In genomic region chr11:68006216-68006789, GRCm38 (mm10) we compare ENCODE assay signal across 26 mouse cellular contexts. TPM values are rescaled to one million over a fixed set of nuclear protein-coding genes. Genes with fewer than 3 reads are reported as not detected.
DNase-seq lines count a peak whose midpoint lies in the region; ATAC-seq and TF ChIP-seq lines count a peak whose summit lies in the region.
"Had no signal": no experiment of that assay in that cellular context is flagged by ENCODE, and none has a peak within 500 bp of the region (broad histone marks: within the 10 kb centered on the region; RNA-seq: fewer than 3 reads in every experiment).

No protein-coding gene starts in this region.

- no peak for ATAC-seq in hindbrain, postnatal 0 days
- no peak for ATAC-seq in lung, embryonic 14.5 days (ENCODE audit: insufficient read depth)
- no peak for ATAC-seq in stomach, embryonic 14.5 days (ENCODE audit: insufficient number of reproducible peaks, insufficient read depth, low FRiP score, low read depth)
- ATAC-seq in liver, embryonic 11.5 days (replicated peaks; ENCODE audit: low FRiP score) = no peak
- ATAC-seq: CD4-positive, CD25-positive, alpha-beta regulatory T cell, adult 4 months; forebrain, embryonic 15.5 days; midbrain, embryonic 13.5 days had no signal

- TF ChIP-seq CTCF in hindbrain, postnatal 0 days (IDR thresholded peaks at IDR 0.05; ENCODE audit: low read depth) = no peak
- TF ChIP-seq CTCF in lung, embryonic 14.5 days (IDR thresholded peaks at IDR 0.05; ENCODE audit: low read depth) = no peak
- no peak for TF ChIP-seq CTCF in MEL (IDR thresholded peaks at IDR 0.05 in 2 of 3, conservative IDR thresholded peaks at IDR 0.05 in 1 of 3; ENCODE audit: control insufficient read depth in 1 of 3, insufficient read depth in 1 of 3, low read depth in 2 of 3, low read length in 3 of 3, poor library complexity in 1 of 3, severe bottlenecking in 1 of 3)

- DNase-seq in hindbrain, embryonic 10.5 days (ENCODE audit: low spot score) = no peak
- no peak for DNase-seq in hindbrain, postnatal 0 days (ENCODE audit: low spot score)
- peak; percentile 41 for DNase-seq in lung, embryonic 14.5 days
- no peak for DNase-seq in lung, postnatal 10 days
- DNase-seq in MEL (ENCODE audit: low read depth, low spot score) = peak; percentile 35
- DNase-seq in retina, embryonic 14.5 days (ENCODE audit: low spot score) = no peak
- no peak for DNase-seq in liver, embryonic 11.5 days (ENCODE audit: low spot score)
- DNase-seq: cerebellum, adult 11-12 months; cerebellum, postnatal 25 days; gastrocnemius, postnatal 36 days; heart, postnatal 4 days; kidney, postnatal 14 days; right cerebral cortex, postnatal 25 days; thymus, postnatal 36 days had no signal

- H3K9me3 ChIP-seq in hindbrain, embryonic 10.5 days = no peaks in the 10 kb centered on the region
- no peaks in the 10 kb centered on the region for H3K9me3 ChIP-seq in hindbrain, postnatal 0 days (ENCODE audit: low read length)
- no peaks in the 10 kb centered on the region for H3K9me3 ChIP-seq in lung, embryonic 14.5 days (ENCODE audit: low read depth, low read length)
- no peaks in the 10 kb centered on the region for H3K9me3 ChIP-seq in MEL (replicated peaks; ENCODE audit: insufficient read depth, low read length)
- H3K9me3 ChIP-seq in stomach, embryonic 14.5 days (ENCODE audit: control insufficient read depth, low read depth, low read length) = no peaks in the 10 kb centered on the region
- H3K9me3 ChIP-seq in liver, embryonic 11.5 days (ENCODE audit: control insufficient read depth, low read length) = no peaks in the 10 kb centered on the region
- H3K9me3 ChIP-seq: embryonic facial prominence, embryonic 13.5 days; forebrain, embryonic 15.5 days; heart, embryonic 15.5 days; limb, embryonic 15.5 days; midbrain, embryonic 13.5 days had no signal

- H3K4me1 ChIP-seq in hindbrain, embryonic 10.5 days (replicated peaks) = peaks cover 35% of the 10 kb centered on the region
- no peaks in the 10 kb centered on the region for H3K4me1 ChIP-seq in hindbrain, postnatal 0 days (ENCODE audit: insufficient read depth, low read length)
- H3K4me1 ChIP-seq in lung, embryonic 14.5 days (ENCODE audit: insufficient read depth) = peaks cover 12% of the 10 kb centered on the region
- peaks cover 0 to 5% of the 10 kb centered on the region in 2 experiments; a peak in 1 of 4 replicates for H3K4me1 ChIP-seq in MEL (ENCODE audit: control insufficient read depth in 1 of 2, insufficient read depth in 2 of 2, low read length in 2 of 2)
- peaks cover 23% of the 10 kb centered on the region for H3K4me1 ChIP-seq in stomach, embryonic 14.5 days (ENCODE audit: control insufficient read depth, insufficient read depth, low read length)
- H3K4me1 ChIP-seq in liver, embryonic 11.5 days (replicated peaks; ENCODE audit: control insufficient read depth, insufficient read depth, low read length) = no peaks in the 10 kb centered on the region; the same call in 1 of the 2 replicates
- H3K4me1 ChIP-seq: limb, embryonic 15.5 days had no signal

- H3K27ac ChIP-seq in hindbrain, embryonic 10.5 days = peak overlapping the region; percentile 72
- H3K27ac ChIP-seq in hindbrain, postnatal 0 days = no peak overlapping the region
- H3K27ac ChIP-seq in lung, embryonic 14.5 days (ENCODE audit: low read depth) = 0 out of 2 replicates have a peak overlapping the region, but pooled peaks have one; percentile 0
- H3K27ac ChIP-seq in MEL (ENCODE audit: control insufficient read depth, low read depth, low read length) = no peak overlapping the region
- H3K27ac ChIP-seq in stomach, embryonic 14.5 days (ENCODE audit: low read length) = peak overlapping the region; percentile 75; the same call in 1 of the 2 replicates
- H3K27ac ChIP-seq in liver, embryonic 11.5 days (ENCODE audit: low read depth, low read length) = no peak overlapping the region
- H3K27ac ChIP-seq: embryonic facial prominence, embryonic 13.5 days; forebrain, embryonic 15.5 days; heart, embryonic 15.5 days; limb, embryonic 15.5 days; macrophage; midbrain, embryonic 13.5 days had no signal

- 44% methylated on average over 8 of the region's 8 CpGs for WGBS in hindbrain, embryonic 10.5 days
- WGBS in hindbrain, postnatal 0 days = 43% methylated on average over 8 of the region's 8 CpGs
- 12% methylated on average over 8 of the region's 8 CpGs for WGBS in lung, embryonic 14.5 days
- 9% methylated on average over 8 of the region's 8 CpGs for WGBS in stomach, embryonic 14.5 days
- 48% methylated on average over 8 of the region's 8 CpGs for WGBS in liver, embryonic 11.5 days

- H3K36me3 ChIP-seq in hindbrain, embryonic 10.5 days = no peaks in the 10 kb centered on the region
- no peaks in the 10 kb centered on the region for H3K36me3 ChIP-seq in hindbrain, postnatal 0 days (ENCODE audit: insufficient read depth, low read length)
- no peaks in the 10 kb centered on the region for H3K36me3 ChIP-seq in lung, embryonic 14.5 days (ENCODE audit: insufficient read depth)
- peaks cover 0 to 2% of the 10 kb centered on the region in 2 experiments; a peak in 2 of 4 replicates for H3K36me3 ChIP-seq in MEL (ENCODE audit: control insufficient read depth in 1 of 2, insufficient read depth in 2 of 2, low read length in 2 of 2)
- no peaks in the 10 kb centered on the region for H3K36me3 ChIP-seq in stomach, embryonic 14.5 days (ENCODE audit: control insufficient read depth, insufficient read depth, low read length)
- no peaks in the 10 kb centered on the region for H3K36me3 ChIP-seq in liver, embryonic 11.5 days (ENCODE audit: control insufficient read depth, insufficient read depth, low read length)
- H3K36me3 ChIP-seq: embryonic facial prominence, embryonic 13.5 days; forebrain, embryonic 15.5 days; limb, embryonic 15.5 days; midbrain, embryonic 13.5 days had no signal

- no peak for TF ChIP-seq RAD21 in MEL (IDR thresholded peaks at IDR 0.05; ENCODE audit: low read depth, low read length)

- no peak overlapping the region for H3K4me2 ChIP-seq in hindbrain, postnatal 0 days (ENCODE audit: low read depth, low read length)
- no peak overlapping the region for H3K4me2 ChIP-seq in lung, embryonic 14.5 days
- H3K4me2 ChIP-seq in stomach, embryonic 14.5 days (replicated peaks; ENCODE audit: low read depth, low read length) = no peak overlapping the region
- no peak overlapping the region for H3K4me2 ChIP-seq in liver, embryonic 11.5 days
- H3K4me2 ChIP-seq: embryonic facial prominence, embryonic 13.5 days; forebrain, embryonic 15.5 days; heart, embryonic 15.5 days; limb, embryonic 15.5 days; midbrain, embryonic 13.5 days had no signal

- TF ChIP-seq POLR2A in MEL (IDR thresholded peaks at IDR 0.05; ENCODE audit: control insufficient read depth in 1 of 2, insufficient read depth in 1 of 2, low read depth in 1 of 2, low read length in 2 of 2, poor library complexity in 1 of 2) = no peak

- H3K9ac ChIP-seq in hindbrain, postnatal 0 days (replicated peaks; ENCODE audit: low read length) = no peak overlapping the region
- no peak overlapping the region for H3K9ac ChIP-seq in lung, embryonic 14.5 days
- H3K9ac ChIP-seq in MEL (ENCODE audit: control insufficient read depth, low read depth, low read length, poor library complexity, severe bottlenecking) = no peak overlapping the region
- no peak overlapping the region for H3K9ac ChIP-seq in stomach, embryonic 14.5 days (replicated peaks; ENCODE audit: low read depth, low read length)
- H3K9ac ChIP-seq in liver, embryonic 11.5 days (ENCODE audit: low read depth, low read length) = no peak overlapping the region
- H3K9ac ChIP-seq: embryonic facial prominence, embryonic 13.5 days; forebrain, embryonic 15.5 days; heart, embryonic 15.5 days; limb, embryonic 15.5 days; midbrain, embryonic 13.5 days had no signal

- peak in 1 of 2 experiments; percentile 53; a peak in 2 of 4 replicates for TF ChIP-seq EP300 in MEL (IDR thresholded peaks at IDR 0.05; ENCODE audit: low read depth in 1 of 2, low read length in 2 of 2)

- no peaks in the 10 kb centered on the region for H3K27me3 ChIP-seq in hindbrain, embryonic 10.5 days (ENCODE audit: insufficient read depth, poor library complexity, severe bottlenecking)
- no peaks in the 10 kb centered on the region; the same call in 1 of the 2 replicates for H3K27me3 ChIP-seq in hindbrain, postnatal 0 days (ENCODE audit: insufficient read depth, low read length)
- H3K27me3 ChIP-seq in lung, embryonic 14.5 days (ENCODE audit: insufficient read depth, low read length) = no peaks in the 10 kb centered on the region
- no peaks in the 10 kb centered on the region for H3K27me3 ChIP-seq in MEL (ENCODE audit: control insufficient read depth in 1 of 2, insufficient read depth in 2 of 2, low read length in 2 of 2)
- no peaks in the 10 kb centered on the region for H3K27me3 ChIP-seq in stomach, embryonic 14.5 days (ENCODE audit: control insufficient read depth, insufficient read depth, low read length)
- no peaks in the 10 kb centered on the region for H3K27me3 ChIP-seq in liver, embryonic 11.5 days (replicated peaks; ENCODE audit: control insufficient read depth, insufficient read depth, low read length)
- H3K27me3 ChIP-seq: embryonic facial prominence, embryonic 13.5 days; forebrain, embryonic 15.5 days; heart, embryonic 15.5 days had no signal

- H3K4me3 ChIP-seq in hindbrain, embryonic 10.5 days = no peak overlapping the region
- H3K4me3 ChIP-seq in hindbrain, postnatal 0 days (ENCODE audit: low read length) = no peak overlapping the region
- H3K4me3 ChIP-seq in lung, embryonic 14.5 days (ENCODE audit: low read depth, low read length) = no peak overlapping the region
- no peak overlapping the region for H3K4me3 ChIP-seq in MEL (ENCODE audit: control insufficient read depth in 1 of 2, insufficient read depth in 1 of 2, low read depth in 2 of 2, low read length in 2 of 2)
- H3K4me3 ChIP-seq in stomach, embryonic 14.5 days (ENCODE audit: low read depth, low read length) = no peak overlapping the region
- no peak overlapping the region for H3K4me3 ChIP-seq in liver, embryonic 11.5 days (ENCODE audit: low read depth, low read length)
- H3K4me3 ChIP-seq: embryonic facial prominence, embryonic 13.5 days; forebrain, embryonic 15.5 days; heart, embryonic 15.5 days; limb, embryonic 15.5 days; midbrain, embryonic 13.5 days had no signal

- no peaks in the 10 kb centered on the region for H3K79me2 ChIP-seq in MEL (ENCODE audit: control insufficient read depth, insufficient read depth, low read length, poor library complexity)

RNA-seq across cellular contexts. Expression of gene Stx8, which starts 40.3 kb away (rescaled TPM):
- polyA plus RNA-seq in hindbrain, embryonic 10.5 days (2016; fragmentation: Nextera tagmentation; extraction: Ambion mirVana) = 50.7 and 57.5 TPM in 2 replicates
- 9.2 and 10.8 TPM in 2 replicates for total RNA-seq in hindbrain, postnatal 0 days (2014; rRNA removed)
- polyA plus RNA-seq in hindbrain, postnatal 0 days (2015; fragmentation: Nextera tagmentation; extraction: Ambion mirVana) = 62.5 and 65.8 TPM in 2 replicates
- 48.6 and 52.0 TPM in 2 replicates for polyA plus RNA-seq in lung, embryonic 14.5 days (2014; fragmentation: Nextera tagmentation; extraction: Ambion mirVana)
- total RNA-seq in MEL (2012; rRNA removed) = 23.6 and 30.9 TPM in 2 replicates
- polyA plus RNA-seq in MEL (2012; ENCODE audit: insufficient read depth in 1 of 2, insufficient read length in 2 of 2, low read depth in 1 of 2, low replicate concordance in 2 of 2, missing spikeins in 1 of 2) = 100 to 1,000 TPM in 1 of 2 experiments, 10 to 100 TPM in 1; 29.5 to 152 TPM
- 60.4 and 68.5 TPM in 2 replicates for polyA plus RNA-seq in stomach, embryonic 14.5 days (2014; fragmentation: Nextera tagmentation; extraction: Ambion mirVana)
- 43.2 and 45.8 TPM in 2 replicates for polyA plus RNA-seq in liver, embryonic 11.5 days (2014; fragmentation: Nextera tagmentation; extraction: Ambion mirVana)

RNA-seq across cellular contexts. Expression of gene Cfap52, which starts 40.9 kb away (rescaled TPM):
- 2.3 and 5.4 TPM in 2 replicates for polyA plus RNA-seq in hindbrain, embryonic 10.5 days (2016; fragmentation: Nextera tagmentation; extraction: Ambion mirVana)
- total RNA-seq in hindbrain, postnatal 0 days (2014; rRNA removed) = 1.6 and 3.3 TPM in 2 replicates
- polyA plus RNA-seq in hindbrain, postnatal 0 days (2015; fragmentation: Nextera tagmentation; extraction: Ambion mirVana) = 4.6 and 5.5 TPM in 2 replicates
- 0.97 and 1.2 TPM in 2 replicates for polyA plus RNA-seq in lung, embryonic 14.5 days (2014; fragmentation: Nextera tagmentation; extraction: Ambion mirVana)
- not detected in 2 replicates for total RNA-seq in MEL (2012; rRNA removed)
- not detected for polyA plus RNA-seq in MEL (2012; ENCODE audit: insufficient read depth in 1 of 2, insufficient read length in 2 of 2, low read depth in 1 of 2, low replicate concordance in 2 of 2, missing spikeins in 1 of 2)
- 0.48 and 1.3 TPM in 2 replicates for polyA plus RNA-seq in stomach, embryonic 14.5 days (2014; fragmentation: Nextera tagmentation; extraction: Ambion mirVana)
- not detected in 2 replicates for polyA plus RNA-seq in liver, embryonic 11.5 days (2014; fragmentation: Nextera tagmentation; extraction: Ambion mirVana)
- total RNA-seq: adrenal gland, postnatal 36 days; neutrophil, adult 5-6 weeks had no signal
- polyA plus RNA-seq: CD4-positive, CD25-positive, alpha-beta regulatory T cell, adult 4 months; liver, embryonic 16.5 days; macrophage; spleen, adult 2 months had no signal

Comparison
In these comparisons a context has a peak if more than half of its experiments do, and no peak if none do; other contexts are left out.
1. DNase-seq: peak in lung, embryonic 14.5 days (single experiment) and MEL (single experiment); none in hindbrain, embryonic 10.5 days (single experiment), hindbrain, postnatal 0 days (single experiment), lung, postnatal 10 days (single experiment), retina, embryonic 14.5 days (single experiment) and liver, embryonic 11.5 days (single experiment).
2. H3K27ac ChIP-seq: peak in hindbrain, embryonic 10.5 days (single experiment), lung, embryonic 14.5 days (single experiment) and stomach, embryonic 14.5 days (single experiment); none in hindbrain, postnatal 0 days (single experiment), MEL (single experiment) and liver, embryonic 11.5 days (single experiment).